Mouse (Mus musculus): ENCODE results near the gene Pappa2.
A peak's percentile ranks its signal among the peaks of the same experiment; 100 is the strongest.

Gene Pappa2

DNA sequence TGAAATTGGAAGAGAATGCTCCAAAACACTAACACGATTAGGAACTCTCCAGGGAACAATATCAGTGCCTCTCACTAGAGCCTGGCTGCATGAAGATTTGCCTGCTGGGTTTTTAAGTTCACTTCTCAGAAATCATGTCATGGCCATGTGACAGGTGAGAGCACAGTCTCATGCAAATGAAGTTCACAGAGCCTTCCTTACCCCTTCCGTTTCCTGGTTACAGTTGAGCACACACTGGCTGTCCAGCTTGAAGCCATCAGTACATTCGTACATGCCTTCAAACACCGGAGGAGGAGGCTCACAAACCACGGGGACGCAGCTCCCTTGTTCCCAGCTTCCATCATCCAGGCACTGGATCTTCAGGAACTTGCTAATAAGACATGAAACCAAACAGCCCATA, 215.6 kb downstream of the Pappa2 start:
- DNase-seq (ENCODE audit: low spot score) = no peak

DNA sequence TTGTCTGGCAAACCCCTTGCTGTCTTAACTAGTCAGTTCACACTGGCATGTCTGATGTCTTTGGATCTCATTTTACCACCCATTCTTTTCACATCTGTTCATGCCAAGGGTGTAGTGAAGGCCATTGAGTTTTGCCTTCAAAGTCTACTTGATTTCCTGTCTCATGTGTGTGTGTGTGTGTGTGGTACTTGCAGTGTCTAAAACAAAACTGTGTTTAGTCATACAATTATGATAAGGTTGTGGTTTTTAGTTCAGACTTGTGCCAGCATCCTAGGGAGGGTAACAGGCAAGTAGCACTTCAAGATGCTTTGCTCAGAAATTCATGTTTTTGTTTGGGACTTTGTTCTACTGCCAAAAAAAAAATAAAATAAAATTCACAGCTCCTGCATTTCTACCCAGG, 216.1 kb downstream of the Pappa2 start:
- no peak for DNase-seq (ENCODE audit: low spot score)

DNA sequence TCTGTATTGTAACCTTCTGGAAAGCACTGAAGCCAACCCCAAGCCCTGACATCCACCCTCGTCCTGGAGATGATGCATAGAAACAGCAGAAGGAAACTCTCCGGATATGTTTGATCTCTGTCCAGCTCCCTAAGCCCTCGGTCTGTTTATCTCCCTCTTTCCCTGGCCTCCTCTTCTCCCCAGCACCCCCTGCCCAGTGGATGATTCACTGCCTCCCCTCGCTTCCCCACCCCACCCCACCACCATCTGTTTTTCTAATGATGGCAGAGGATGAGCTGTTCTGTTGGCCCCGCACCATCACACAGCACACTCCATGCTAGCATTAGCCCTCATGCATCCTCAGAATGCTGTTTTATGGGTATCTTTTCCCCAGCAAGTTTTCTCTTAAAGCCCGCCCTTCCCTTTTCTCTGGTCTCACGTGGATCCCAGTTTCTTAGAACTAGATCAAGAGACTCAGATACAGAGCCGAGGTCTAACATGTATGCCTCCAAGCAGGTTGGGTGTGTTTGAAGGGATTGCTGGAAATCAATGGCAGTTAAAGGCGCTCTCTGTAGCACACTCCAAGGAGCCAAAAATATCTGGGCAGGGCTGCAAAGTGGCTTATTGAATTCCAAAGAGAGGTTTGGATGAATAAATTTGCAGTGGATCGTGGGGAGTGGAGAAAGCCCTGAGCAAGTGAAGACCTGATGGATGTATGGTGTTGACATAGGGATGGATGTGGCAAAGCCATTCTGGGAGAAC, 231.8 kb downstream of the Pappa2 start:
- no peak for DNase-seq (ENCODE audit: low spot score)

DNA sequence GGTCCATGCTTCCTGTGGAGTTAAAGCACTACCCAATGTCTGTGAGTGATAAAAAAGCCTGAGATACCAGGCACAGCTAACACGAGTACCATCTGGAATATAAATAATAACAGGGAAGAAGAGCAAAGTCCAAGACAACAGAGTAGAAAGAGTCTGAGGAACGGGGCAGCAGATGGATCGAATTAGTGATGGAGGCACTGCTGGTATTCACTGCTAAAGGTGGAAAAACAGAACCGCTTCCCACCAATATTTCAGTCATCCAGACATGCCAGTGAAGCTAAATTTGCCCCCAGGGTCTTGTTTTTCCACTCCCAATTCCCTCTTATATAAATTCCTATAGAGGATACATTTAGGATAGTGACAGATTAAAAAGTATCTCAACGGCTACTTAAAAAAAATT, 238.8 kb downstream of the Pappa2 start:
- DNase-seq (ENCODE audit: low spot score) = no peak

DNA sequence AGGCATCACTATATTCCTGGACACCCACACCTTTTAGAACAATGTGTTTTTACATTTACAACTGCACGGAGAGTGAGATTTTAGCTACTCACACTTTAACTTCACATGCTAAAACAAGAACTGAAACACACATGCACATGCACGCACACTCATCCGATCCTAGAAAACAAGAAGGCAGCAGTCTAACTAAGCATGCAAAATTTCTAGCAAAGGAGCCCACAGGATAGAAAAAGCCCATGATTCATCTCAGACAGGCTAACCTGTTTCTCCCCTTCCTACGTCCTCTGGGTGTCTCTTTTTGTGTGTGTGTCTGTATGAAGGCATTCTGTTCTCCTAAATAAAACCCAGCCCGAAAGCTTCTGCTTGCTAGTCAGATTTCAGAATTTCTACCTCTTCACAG, 239.3 kb downstream of the Pappa2 start:
- DNase-seq (ENCODE audit: low spot score) = no peak

DNA sequence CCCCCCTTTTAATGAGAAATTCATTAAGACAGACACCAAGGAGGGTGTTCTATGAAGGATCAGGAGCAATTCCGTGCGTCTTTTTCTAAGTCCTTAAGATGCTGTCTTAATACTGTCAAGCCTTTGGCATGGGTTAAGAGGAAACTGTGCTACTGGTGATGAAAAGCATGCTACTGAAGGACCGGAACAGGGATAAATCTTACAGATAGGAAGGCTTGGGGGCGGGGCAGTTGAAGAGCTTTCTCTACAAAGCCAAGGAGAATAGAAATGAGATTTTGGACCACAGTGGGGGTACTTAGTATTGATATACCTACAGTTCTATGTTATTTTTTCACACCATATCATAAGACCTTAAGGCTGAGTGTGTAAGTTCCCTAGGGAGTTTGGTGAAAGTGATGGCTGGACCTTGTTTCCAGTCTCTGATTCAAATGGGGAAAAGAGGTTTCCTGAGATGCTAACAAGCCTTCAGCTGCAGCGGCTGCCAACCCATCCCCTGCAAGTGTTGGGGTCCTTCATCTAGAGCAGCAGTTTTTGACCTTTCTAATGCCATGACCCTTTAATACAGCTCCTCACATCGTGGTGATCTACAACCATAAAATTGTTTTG, 240.0 kb downstream of the Pappa2 start:
- no peak for DNase-seq (ENCODE audit: low spot score)

DNA sequence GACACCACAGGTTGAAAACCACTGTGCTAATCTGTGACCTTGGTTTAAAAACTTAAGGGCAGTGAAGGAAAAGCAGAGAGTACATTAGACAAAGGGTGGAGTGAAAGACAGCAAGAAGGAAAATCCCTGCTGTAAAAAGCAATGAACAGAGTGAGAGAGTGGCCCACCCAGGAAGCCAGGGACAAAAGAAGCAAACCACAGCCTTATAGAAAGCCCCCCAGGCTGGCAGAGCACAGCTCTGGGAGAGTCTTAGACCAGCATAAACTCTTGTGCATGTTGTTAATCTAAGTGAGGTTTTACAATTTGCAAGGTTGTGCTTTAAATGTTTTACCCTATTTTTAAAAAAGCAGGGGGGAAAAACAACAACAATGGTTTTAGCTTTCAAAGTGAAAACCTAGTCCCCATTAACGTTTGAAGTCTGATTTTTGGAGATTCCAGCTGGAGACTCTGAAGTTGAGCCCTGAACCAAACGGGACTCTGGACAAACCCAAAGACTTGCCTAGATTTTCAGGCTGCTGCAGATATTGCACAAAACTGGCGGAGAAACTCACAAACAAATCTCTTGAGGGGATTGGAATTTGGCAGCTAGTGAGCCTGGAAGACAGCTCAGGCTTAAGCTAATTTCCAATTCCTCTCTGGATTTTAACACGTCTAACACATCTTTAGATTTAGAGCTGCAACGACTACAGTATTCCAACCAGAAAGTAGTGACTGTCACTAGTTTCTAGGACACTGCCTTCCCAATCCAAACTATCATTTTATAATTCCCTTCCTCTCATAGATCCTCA, 241.0 kb downstream of the Pappa2 start:
- no peak for DNase-seq (ENCODE audit: low spot score)

DNA sequence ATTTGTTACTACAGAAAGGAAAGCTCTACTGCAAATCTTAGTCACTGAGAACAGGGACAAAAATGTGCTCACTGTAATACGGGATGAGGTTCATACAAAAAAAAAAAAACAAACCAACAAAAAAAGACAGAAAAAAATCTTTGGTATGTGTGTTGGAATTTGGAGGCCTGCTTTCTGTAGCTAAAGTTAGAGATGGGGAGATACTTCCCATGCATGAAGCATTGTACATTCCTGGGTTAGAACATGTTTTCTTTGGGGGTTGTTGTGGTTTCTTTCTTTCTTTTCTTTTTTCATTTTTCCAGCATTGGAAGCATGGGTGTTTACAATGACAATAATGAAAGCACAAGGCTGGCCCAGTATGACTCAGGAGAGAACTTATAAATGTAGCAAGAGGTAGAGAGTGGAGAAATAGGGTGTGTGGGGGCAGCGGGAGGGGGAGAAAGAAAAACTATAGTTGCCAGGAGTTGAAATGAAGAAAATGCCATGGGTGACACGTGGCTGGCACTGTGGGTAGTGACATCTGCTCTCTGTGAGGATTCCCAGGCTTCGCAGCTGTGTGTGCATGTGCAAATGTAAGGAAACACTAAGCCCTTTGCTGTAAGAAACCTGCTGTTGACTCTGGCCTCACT, 247.3 kb downstream of the Pappa2 start:
- peak; percentile 32 for DNase-seq (ENCODE audit: low spot score)

DNA sequence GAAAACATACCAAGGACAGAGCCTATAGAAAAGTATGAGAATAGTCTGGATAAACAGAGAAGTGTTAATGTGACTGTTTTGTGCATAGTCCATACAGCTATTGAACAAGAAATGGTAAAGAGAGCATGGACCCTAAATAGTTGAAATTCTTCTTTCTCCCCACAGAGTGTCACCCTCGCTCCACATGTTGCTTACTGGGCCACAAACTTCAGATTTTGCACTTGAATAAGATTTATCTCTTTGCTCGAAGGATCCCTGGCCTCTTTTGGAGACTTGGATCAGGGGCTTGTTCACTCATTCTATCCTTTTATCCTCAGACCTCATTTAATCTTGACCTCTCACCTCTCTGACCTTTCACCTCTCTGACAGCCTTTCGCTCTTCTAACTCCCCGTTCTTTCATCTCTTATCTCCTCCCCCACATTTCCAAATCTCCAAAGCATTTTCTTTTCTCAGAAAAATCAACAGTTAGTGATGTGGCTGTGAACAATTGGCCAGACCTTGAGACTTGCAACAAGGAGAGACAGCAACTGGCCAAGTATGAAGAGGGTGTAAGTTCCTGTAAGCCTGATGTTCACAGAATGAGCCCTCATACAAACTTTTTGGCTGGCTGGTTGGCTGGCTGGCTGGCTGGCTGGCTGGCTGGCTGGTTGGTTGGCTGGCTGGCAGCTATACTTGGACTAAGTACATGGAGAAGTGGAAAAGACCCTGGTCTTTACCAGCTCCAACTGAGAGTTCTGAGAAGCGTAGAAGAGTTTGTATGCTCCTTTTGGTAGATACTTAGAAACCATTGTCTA, 266.8 kb downstream of the Pappa2 start:
- no peak for DNase-seq (ENCODE audit: low spot score)

DNA sequence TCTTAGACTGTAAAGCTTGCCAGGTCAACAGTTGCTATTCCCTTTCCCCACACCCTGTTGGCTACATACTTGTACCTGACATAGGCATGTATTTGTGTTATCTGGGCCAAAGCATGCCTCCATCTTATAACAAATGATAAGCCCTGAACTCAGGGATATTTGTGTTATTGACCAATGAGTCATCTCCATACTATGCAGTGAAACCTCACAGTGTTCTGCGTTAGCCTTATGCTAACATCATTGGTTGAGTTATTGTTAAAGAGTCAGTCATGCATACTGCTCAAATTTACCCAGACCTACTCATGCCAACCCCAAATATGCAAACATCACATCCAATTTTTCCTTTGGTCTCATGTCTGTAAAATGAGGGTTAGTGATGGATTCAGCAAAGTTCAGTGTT, 279.0 kb downstream of the Pappa2 start:
- DNase-seq (ENCODE audit: low spot score) = no peak

DNA sequence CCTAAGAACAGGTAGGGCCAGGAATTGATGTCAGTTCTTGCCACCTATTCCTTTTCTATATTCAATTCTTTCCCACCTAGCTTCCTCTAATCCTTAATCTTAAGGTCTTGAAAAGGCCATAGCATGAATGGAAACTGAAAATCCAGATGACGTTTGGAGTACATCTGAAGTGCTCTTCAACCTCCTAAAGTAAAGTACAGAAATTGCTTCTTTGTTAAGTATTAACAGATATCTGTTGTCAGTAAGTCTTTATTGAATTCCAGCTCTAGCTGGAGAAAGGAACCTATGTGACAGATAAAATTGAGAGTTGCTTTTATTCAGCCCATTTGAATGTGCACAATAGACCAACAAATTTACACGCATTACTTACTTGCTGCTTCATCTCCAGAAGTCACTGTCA, 280.1 kb downstream of the Pappa2 start:
- no peak for DNase-seq (ENCODE audit: low spot score)

DNA sequence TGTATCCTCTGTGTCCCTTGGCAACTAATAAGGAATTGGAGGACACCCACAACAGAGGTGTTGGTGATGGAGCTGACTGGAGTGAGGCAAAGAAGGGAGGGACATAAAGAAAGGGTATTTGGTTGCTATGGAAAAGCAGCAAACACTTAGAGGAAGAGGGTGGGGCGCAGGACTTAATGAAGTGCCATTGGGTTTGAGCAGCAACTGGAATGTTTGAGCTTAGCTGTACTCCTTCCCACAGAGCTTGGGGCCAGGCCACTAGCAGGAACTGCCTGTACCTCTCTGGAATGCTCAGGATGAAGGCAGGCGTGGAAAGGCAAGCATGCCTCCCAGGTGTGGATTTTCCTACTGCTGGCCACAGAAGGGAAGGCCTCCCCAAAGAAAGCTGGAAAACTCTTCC, 281.0 kb downstream of the Pappa2 start:
- no peak for DNase-seq (ENCODE audit: low spot score)

DNA sequence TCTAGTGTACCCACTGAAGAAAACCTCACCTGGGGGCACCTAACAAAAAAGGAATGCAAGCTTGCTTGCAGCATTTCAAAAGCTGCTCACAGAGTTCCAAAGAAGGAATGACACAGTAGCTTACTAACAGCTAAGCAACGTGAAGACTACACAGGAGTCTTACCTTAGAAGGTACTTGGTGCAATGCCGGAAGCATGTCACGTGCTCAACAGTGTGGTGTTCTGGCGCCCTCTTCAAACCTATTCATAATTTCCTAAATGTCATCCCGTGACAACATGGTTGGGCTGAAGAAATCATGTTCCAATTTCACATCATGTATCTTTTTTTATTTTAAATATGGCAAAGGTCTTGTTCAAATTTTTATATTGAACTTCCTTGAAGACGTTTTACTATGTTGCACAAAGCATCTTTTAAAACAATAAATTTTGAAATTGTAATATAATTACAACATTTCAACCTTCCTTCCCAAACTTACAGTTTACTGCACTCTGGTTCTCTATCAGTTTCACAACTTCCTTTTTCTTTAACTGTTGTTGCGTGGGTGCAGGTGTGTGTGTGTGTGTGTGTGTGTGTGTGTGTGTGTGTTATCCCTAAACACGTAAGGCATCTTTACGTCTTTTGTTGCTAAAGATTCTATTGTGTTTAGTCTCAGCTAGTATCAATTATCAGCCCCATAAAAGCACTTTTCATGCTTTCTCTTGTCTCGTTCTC, 282.3 kb downstream of the Pappa2 start:
- no peak for DNase-seq (ENCODE audit: low spot score)

DNA sequence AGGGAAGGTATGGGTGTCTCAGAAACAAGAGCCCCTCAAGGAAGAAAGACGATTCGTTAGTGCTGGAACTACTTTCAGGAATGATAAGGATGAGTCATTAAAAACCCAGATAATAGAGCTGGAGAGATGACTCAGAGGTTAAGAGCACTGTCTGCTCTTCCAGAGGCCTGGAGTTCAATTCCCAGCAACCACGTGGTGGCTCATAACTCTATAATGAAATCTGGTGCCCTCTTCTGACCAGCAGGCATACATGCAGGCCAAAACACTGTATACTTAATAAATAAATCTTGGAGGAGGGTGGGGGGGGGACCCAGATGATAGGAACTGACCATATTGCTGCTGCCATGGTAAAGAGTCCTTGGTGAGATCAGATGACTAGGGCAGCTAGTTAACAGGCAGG, 282.9 kb downstream of the Pappa2 start:
- DNase-seq (ENCODE audit: low spot score) = no peak

DNA sequence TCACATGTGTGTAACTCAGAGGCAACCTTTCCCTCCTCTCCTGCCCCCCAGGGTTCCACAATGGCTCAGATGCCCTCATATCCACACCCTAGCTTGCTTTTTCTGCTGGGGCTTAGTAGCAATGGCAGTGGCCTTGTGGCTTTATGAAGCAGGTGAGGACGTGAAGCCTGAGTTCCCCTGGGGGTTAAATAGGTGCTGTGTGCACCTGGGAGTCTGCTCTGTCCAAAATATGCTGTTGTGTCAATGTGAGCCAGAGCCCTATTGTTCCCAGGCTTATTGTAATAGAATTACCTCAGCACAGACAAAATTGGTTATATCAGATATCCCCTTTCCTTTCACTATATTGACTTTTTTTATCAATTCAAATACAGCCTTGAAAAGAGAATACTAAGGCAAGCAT, 292.6 kb downstream of the Pappa2 start:
- DNase-seq (ENCODE audit: low spot score) = no peak

DNA sequence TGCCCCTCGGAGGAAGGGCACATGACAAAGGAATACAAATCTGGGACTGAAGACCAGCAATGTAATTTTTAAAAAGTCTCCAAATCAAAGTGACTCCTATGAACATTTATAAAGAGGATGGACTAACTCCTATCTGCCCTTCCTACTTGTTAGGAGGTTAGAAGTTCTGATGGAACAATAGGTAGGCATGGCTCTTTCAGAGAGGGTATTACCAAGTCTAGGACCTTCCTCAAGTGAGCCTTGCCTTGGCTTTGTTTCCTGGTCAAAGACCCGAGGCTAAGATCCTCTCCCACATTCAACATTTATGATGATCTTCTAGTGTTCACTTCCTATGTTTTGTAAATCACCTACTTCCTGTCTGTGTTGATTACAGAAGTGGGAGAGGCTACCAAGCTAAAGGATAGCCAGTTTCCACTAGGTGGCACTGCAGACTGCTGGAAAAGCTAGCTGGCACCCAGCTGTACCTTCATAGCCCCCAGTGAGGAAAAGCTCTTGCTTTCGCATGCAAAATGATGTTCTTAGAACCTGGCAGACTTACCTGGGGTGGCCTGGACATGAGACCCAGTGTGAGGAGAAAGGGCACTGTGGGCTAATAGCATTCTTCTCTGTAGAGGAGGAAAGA, 310.2 kb downstream of the Pappa2 start:
- peak; percentile 55 for DNase-seq (ENCODE audit: low spot score)

DNA sequence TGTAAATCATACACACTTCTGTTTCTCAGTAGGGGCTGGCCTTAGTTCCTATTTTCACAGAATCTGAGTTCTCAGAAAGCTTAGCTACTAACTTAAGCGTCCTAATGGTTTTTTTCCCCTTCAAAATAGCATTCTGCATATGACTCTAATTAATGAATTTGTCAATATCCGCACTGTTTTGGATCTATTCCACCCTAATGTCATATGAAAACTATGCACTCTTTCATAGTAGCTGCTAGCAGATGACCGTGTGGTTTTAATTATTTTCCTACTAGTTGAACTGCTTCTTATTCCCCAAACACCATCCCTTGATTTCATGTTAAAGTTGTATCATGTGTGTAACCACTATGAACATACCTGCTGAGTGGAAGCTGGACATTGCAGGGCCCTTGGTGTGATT, 314.3 kb downstream of the Pappa2 start:
- DNase-seq (ENCODE audit: low spot score) = no peak
